Mouse (Mus musculus): ENCODE data around the gene Plin2. TPM values are rescaled to one million over a fixed set of nuclear protein-coding genes. Genes with fewer than 3 reads are reported as not detected.
"Not testable (repeated sequence)": the region's sequence is repeated elsewhere in the genome, so short reads cannot be mapped to it uniquely, and the experiment has no call there.

The Plin2 gene
- polyA plus RNA-seq, 1 experiment from 2014 or later: 62.4 TPM

DNA sequence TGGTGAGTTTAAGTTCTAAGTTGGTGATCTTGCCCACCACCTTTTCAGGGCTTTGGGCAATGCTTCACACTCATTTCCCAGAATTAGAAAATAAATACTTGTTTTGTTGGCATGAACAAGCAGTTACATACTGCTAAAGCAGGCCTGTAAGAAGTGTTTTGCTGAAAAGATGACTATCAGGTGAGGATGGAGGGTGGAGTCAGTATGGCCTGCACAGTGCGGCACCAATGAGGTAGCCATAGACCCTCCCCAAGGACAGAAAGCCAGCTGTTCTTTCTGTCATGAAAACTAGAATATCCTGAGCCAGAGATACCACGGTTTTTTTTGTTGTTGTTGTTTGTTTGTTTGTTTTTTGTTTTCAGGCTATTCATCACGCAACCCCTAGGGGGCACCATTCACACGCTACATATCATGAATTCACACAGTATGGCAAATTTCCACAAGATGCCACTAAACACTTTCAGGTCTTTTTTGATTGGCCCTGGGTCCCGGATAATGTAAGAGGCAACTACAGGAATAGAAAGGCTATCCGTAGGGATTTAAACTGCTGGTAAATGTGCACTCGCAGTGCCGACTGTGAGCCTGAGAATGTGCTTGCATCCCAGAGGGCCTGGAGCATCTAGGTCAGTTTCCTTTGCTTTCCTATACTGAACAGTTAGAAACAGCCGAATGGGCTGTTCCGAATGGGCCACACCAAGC, 18.0 kb downstream of the Plin2 start:
- Histone ChIP-seq H3K9me3 (replicated peaks) (no peaks in the 10 kb centered on the region), H3K4me2 (replicated peaks) (no peak overlapping the region), H3K4me1 (no peaks in the 10 kb centered on the region), H3K4me3 (no peak overlapping the region), H3K27ac (no peak overlapping the region), H3K27me3 (no peaks in the 10 kb centered on the region), H3K36me3 (peaks cover 16% of the 10 kb centered on the region), H3K9ac (no peak overlapping the region)
- ATAC-seq (ENCODE audit: low FRiP score): no peak
- 73% methylated on average over 10 of the region's 10 CpGs for WGBS

DNA sequence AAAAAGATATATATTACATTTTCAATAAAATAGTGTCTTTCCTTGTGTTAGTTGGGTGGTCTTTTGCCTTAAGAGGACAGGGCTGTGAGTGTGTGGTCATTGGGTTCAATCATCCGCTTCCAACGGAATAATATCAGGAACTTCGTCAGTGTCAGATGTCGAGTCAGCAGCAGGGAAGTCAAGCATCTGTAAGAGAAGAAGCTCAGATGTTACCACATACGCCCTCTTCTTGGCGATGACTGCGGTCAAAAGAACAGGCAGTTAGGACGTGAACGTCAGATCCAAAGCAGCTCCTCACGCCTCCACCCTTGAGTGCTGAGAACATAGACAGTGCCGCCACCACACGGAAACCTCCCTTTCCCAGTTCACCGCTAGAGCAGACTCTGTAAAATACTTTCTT, 21.5 kb downstream of the Plin2 start:
- not testable (repeated sequence) for H3K9ac ChIP-seq; H3K27me3 ChIP-seq; H3K36me3 ChIP-seq; ATAC-seq (ENCODE audit: low FRiP score); H3K4me3 ChIP-seq; H3K27ac ChIP-seq; H3K9me3 ChIP-seq (replicated peaks); H3K4me2 ChIP-seq (replicated peaks); H3K4me1 ChIP-seq
- WGBS: 94% methylated on average over 10 of the region's 13 CpGs

DNA sequence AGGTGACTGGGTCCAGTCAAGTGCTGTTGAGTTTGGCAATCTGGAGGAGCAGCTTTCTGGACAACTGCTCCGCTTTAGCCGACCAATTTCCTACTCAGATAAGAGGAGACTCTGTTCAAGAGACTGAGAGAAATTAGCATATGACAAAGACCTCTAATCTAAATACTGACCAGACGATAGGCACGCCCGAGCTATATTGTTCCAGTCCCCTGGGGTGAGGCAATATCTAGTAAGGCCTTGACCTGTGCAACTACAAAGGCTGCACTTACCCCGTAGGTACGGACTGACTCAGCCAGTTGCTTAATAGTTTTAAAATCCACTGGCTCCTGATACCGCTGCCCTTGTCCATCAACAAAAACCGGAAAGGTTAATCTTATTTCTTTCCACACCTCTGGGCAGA, 32.3 kb downstream of the Plin2 start:
- not testable (repeated sequence) for H3K4me3 ChIP-seq, H3K36me3 ChIP-seq

DNA sequence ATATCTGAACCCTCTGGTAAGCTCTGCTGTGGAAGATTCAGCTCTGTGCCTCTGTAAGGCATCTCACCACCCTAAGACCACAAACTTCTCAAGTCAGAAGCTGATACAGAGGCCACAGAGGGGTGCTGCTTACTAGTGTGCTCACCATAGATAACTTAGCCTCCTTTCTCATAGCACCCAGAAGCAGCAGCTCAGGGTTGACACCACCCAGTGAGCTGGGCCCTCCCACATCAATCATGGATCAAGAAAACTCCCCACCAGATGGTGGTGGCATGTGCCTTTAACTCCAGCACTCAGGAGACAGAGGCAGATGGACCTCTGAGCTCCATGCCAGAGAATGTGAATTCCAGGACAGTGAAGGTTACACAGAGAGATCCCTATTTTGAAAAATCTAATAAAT, 35.0 kb downstream of the Plin2 start:
- not testable (repeated sequence) for H3K27ac ChIP-seq; H3K9me3 ChIP-seq (replicated peaks); H3K4me2 ChIP-seq (replicated peaks); H3K27me3 ChIP-seq; H3K9ac ChIP-seq; H3K36me3 ChIP-seq; ATAC-seq (ENCODE audit: low FRiP score); H3K4me1 ChIP-seq; H3K4me3 ChIP-seq

More for the DNA sequence above, 32.3 kb downstream of the Plin2 start:
- H3K9me3 ChIP-seq (replicated peaks); H3K27ac ChIP-seq; H3K9ac ChIP-seq; ATAC-seq (ENCODE audit: low FRiP score); H3K4me2 ChIP-seq (replicated peaks); H3K27me3 ChIP-seq; H3K4me1 ChIP-seq: not testable (repeated sequence)
- 80% methylated on average over 9 of the region's 9 CpGs for WGBS

DNA sequence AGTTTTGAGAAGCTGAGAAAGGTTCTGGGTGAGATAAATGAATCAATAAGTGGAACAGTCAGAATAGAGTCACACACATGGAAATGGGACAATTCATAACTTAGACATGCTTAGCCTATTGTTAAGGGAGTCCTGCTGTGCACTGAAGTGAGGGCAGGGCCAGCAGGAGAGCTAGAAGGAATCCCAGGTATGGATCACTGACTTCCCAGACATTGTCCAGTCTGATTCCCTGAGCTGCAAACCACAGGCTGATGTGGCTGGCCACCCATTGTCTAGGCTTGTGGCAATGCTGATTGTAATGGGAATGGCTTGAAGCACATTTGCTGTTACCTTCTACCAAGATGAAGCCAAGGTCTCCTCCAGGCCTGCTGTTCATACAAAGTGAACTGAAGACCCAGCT, 35.5 kb downstream of the Plin2 start:
- H3K4me1 ChIP-seq; ATAC-seq (ENCODE audit: low FRiP score); H3K9me3 ChIP-seq (replicated peaks); H3K4me3 ChIP-seq; H3K27me3 ChIP-seq; H3K9ac ChIP-seq; H3K36me3 ChIP-seq; H3K4me2 ChIP-seq (replicated peaks); H3K27ac ChIP-seq: not testable (repeated sequence)

DNA sequence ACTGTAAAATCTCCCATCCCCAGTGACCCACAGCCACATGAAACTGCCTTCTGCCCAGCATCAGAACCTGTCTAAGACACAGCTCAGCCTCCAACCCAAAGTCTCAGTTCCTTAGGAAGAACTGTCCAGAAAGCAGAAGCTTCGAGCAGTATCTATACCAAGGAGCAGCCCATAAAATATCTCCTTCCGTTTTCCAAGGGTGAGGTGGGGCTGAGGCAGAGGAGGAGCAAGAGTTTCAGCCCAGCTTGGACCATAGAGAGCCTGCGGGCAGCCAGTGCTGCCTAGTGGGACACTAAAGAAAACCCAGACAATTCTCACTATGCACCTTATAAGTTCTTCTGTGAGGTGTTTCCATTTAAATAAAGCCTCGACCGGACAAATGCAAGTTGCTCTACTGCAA, 37.3 kb downstream of the Plin2 start:
- H3K4me2 ChIP-seq (replicated peaks); H3K27ac ChIP-seq; H3K27me3 ChIP-seq; H3K4me1 ChIP-seq; H3K9me3 ChIP-seq (replicated peaks); ATAC-seq (ENCODE audit: low FRiP score); H3K36me3 ChIP-seq; H3K9ac ChIP-seq; H3K4me3 ChIP-seq: not testable (repeated sequence)
- 60% methylated on average over 5 of the region's 5 CpGs for WGBS

DNA sequence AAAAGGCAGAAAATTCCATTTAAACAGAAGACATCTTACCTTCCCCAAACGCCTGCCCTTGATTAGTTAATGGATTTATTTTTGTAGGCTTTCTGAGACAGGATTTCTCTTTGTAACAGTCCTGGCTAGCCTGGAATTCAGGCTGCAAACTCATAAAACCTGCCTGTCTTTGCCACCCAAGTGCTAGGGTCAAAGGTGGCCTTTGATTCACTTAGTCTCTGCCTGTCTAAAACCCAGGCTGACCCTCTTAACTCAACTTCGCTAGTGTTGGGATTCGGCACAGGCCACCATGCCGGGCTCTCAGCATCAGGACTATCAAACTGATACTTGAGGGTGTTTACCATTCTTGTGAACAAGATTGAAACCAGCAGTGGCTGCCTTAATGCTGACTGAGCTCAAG, 38.0 kb downstream of the Plin2 start:
- 66% methylated on average over 4 of the region's 4 CpGs for WGBS
- ATAC-seq (ENCODE audit: low FRiP score): no peak
- Histone ChIP-seq H3K4me3 (no peak overlapping the region), H3K36me3 (no peaks in the 10 kb centered on the region), H3K4me1 (no peaks in the 10 kb centered on the region), H3K4me2 (replicated peaks) (no peak overlapping the region), H3K27ac (no peak overlapping the region), H3K27me3 (no peaks in the 10 kb centered on the region), H3K9ac (no peak overlapping the region), H3K9me3 (replicated peaks) (no peaks in the 10 kb centered on the region)

DNA sequence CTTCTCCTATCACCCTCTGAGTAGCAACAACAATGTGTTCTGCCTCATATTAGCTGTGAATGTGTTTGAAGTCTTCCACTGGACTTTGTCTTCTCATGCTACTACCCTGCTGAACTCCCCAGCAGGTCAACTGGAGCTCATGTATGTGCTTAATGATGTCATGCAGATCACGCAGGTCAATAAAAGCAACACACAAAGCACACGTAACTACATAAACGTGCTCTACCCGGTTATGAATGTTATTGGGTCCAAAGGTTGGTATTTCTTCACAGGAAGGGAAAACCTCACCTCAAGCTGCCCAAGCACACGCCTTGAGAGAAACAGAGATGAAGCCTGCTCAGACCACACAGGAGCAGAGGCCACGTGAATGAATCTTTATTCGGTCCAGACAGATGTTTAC, 43.4 kb downstream of the Plin2 start:
- H3K27ac ChIP-seq; H3K27me3 ChIP-seq; H3K9ac ChIP-seq; H3K4me1 ChIP-seq; H3K9me3 ChIP-seq (replicated peaks); H3K36me3 ChIP-seq; H3K4me2 ChIP-seq (replicated peaks); ATAC-seq (ENCODE audit: low FRiP score); H3K4me3 ChIP-seq: not testable (repeated sequence)
- 91% methylated on average over 7 of the region's 7 CpGs for WGBS

DNA sequence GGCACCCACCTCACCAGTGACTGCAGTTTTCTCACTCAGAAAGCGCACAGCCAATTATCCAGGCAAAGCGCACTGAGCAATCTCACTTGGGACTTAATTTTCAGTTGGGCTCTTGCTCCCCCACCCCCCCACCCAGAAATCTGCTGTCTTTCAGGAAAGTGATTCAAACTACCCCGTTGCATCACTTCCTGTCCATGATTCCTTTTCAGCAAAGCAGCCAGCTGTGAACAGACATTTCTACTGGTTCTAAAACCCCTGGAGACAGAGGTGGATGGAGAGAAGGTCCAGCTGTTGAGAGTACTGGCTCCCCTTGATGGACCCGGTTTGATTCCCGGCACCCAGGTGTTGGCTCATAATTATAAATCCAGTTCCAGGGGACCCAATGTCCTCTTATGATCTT, 44.4 kb downstream of the Plin2 start:
- Histone ChIP-seq H3K27me3 (no peaks in the 10 kb centered on the region), H3K27ac (no peak overlapping the region), H3K9me3 (replicated peaks) (no peaks in the 10 kb centered on the region), H3K4me1 (no peaks in the 10 kb centered on the region), H3K36me3 (no peaks in the 10 kb centered on the region), H3K4me2 (replicated peaks) (no peak overlapping the region), H3K4me3 (no peak overlapping the region), H3K9ac (no peak overlapping the region)
- WGBS: 84% methylated on average over 5 of the region's 5 CpGs
- ATAC-seq (ENCODE audit: low FRiP score): no peak

DNA sequence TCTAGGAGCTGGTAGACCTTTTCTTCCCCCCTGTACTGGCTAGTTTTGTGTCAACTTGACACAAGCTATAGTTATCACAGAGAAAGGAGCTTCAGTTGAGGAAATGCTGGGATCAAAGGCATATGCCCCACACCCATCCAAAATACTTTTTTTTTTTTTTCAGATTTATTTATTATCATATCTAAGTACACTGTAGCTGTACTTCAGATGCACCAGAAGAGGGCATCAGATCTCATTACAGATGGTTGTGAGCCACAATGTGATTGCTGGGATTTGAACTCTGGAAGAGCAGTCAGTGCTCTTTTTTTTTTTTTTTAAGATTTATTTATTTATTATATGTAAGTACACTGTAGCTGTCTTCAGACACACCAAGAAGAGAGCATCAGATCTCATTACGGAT, 47.3 kb downstream of the Plin2 start:
- H3K9ac ChIP-seq; H3K4me3 ChIP-seq; H3K9me3 ChIP-seq (replicated peaks); H3K27ac ChIP-seq; H3K4me1 ChIP-seq; ATAC-seq (ENCODE audit: low FRiP score); H3K4me2 ChIP-seq (replicated peaks); H3K36me3 ChIP-seq; H3K27me3 ChIP-seq: not testable (repeated sequence)
- 90% methylated on average over 1 of the region's 1 CpGs for WGBS

DNA sequence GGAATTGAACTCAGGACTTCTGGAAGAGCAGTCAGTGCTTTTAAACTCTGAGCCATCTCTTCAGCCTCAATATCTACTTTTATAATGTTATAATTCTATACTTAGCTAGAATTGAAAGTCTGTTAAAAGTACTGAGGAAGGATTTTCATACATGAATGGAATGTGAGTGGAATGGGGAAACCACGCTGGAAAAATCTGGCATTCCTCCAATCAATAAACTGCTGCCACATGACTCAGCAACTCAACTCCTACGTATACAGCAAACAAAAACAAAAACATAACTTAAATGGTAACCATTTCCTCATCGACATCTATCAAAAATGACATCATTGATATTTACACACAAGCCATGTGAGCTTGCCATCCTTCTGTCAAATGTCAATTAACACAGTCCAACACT, 47.7 kb downstream of the Plin2 start:
- Histone ChIP-seq H3K4me2 (replicated peaks) (no peak overlapping the region), H3K9ac (no peak overlapping the region), H3K27ac (no peak overlapping the region), H3K27me3 (no peaks in the 10 kb centered on the region), H3K4me3 (no peak overlapping the region), H3K4me1 (no peaks in the 10 kb centered on the region), H3K9me3 (replicated peaks) (no peaks in the 10 kb centered on the region), H3K36me3 (no peaks in the 10 kb centered on the region)
- no peak for ATAC-seq (ENCODE audit: low FRiP score)
- WGBS: 77% methylated on average over 3 of the region's 3 CpGs

DNA sequence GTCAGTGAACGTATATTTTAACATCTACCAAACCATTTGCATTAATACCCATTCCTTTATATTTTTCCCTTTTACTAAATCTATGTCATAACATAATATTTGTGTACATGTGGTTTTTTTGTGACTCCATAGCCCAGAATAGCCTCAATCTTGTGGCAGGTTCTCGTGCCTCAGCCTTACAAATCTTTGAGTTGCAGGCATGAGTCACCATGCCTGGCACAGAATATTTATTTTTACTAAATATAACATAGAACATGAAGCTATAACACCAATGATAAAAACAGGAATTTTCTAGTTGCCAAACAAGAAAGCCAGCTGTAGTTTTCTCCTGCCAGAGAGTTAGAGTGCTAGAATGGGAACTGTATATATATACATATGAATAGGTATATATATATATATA, 49.4 kb downstream of the Plin2 start:
- no peak overlapping the region for H3K4me3 ChIP-seq
- no peak overlapping the region for H3K27ac ChIP-seq
- no peaks in the 10 kb centered on the region for H3K4me1 ChIP-seq
- H3K36me3 ChIP-seq: no peaks in the 10 kb centered on the region
- H3K9me3 ChIP-seq (replicated peaks): no peaks in the 10 kb centered on the region
- H3K9ac ChIP-seq: no peak overlapping the region
- no peak overlapping the region for H3K4me2 ChIP-seq (replicated peaks)
- H3K27me3 ChIP-seq: no peaks in the 10 kb centered on the region
- WGBS: 65% methylated on average over 2 of the region's 2 CpGs
- ATAC-seq (ENCODE audit: low FRiP score): no peak

DNA sequence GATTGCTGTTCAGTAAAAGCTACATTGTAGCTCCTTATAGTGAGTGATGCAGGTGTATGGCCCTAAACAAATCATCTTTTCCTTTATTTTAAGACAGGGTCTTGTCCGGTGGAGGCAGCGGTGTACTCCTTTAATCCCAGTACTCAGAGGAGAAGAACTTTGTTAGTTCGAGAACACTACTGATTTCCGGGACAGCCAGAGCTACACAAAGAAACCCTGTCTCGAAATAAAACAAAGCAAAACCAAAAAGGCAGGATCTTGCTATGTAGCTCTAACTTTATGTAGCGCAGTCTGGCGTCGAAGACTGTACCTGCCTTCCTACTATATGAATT, 57.6 kb downstream of the Plin2 start:
- H3K27ac ChIP-seq: 0 out of 2 replicates have a peak overlapping the region, but pooled peaks have one; percentile 30
- H3K36me3 ChIP-seq: peaks cover 2% of the 10 kb centered on the region; the same call in 1 of the 2 replicates
- 35% methylated on average over 8 of the region's 8 CpGs for WGBS
- H3K9ac ChIP-seq: peak overlapping the region; percentile 13; the same call in 1 of the 2 replicates
- H3K4me1 ChIP-seq: peaks cover 11% of the 10 kb centered on the region
- H3K27me3 ChIP-seq: no peaks in the 10 kb centered on the region
- H3K4me3 ChIP-seq: peak overlapping the region; percentile 89
- ATAC-seq (ENCODE audit: low FRiP score): no peak; the same call in 1 of the 2 replicates
- H3K9me3 ChIP-seq (replicated peaks): no peaks in the 10 kb centered on the region
- H3K4me2 ChIP-seq (replicated peaks): peak overlapping the region; percentile 51
